Mouse (Mus musculus): ENCODE data around the gene Pcnx2. TPM values are rescaled to one million over a fixed set of nuclear protein-coding genes. Genes with fewer than 3 reads are reported as not detected.

The Pcnx2 gene
- polyA plus RNA-seq, 1 experiment = 13.7 TPM

DNA sequence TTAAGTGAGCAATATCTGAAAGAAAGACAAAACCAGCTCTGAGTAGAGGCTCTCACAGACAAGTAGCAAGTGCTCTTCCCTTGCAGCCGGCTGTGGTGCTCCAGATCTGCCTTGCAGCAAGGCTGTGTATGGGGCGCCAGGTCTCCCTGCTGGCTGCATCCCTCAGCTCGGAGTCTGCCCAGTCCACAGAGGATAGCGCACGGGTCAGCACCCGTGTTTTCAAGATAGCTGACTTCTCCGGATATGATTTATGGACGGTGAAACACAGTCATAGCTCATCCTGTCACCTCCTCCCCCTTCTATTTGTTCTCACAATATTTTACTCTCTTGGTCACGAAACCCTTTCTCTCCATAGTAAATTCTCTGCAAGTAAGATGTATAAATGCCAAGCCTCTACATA, 79.3 kb downstream of the Pcnx2 start:
- no peak for DNase-seq (ENCODE audit: low read depth)
- TF ChIP-seq CTCF (IDR thresholded peaks at IDR 0.05; ENCODE audit: borderline replicate concordance, extremely low read depth, insufficient read depth, insufficient read length) (no peak), POLR2A (IDR thresholded peaks at IDR 0.05; ENCODE audit: borderline replicate concordance, extremely low read depth, insufficient read depth, insufficient read length, poor library complexity, severe bottlenecking) (no peak)

DNA sequence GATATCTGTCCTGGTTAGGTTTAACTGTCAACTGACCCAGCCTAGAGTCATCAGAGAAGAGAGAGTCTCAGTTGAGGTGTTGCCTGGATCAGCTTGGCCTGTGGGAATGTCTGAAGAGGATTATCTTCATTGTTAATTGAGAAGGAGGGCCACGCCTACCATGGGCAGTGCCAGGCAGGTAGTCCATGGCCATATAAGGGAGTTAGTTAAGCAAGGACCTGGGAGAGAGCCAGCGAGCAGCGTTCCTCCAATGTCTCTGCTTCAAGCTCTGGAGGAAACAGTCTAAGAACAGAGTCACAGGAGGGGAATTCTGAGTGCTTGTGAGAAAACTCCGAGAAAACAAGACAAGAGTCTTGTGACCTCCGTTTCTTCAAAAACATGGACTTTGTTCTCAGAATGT, 81.4 kb downstream of the Pcnx2 start:
- no peak for TF ChIP-seq POLR2A (IDR thresholded peaks at IDR 0.05; ENCODE audit: borderline replicate concordance, extremely low read depth, insufficient read depth, insufficient read length, poor library complexity, severe bottlenecking)
- no peak for TF ChIP-seq CTCF (IDR thresholded peaks at IDR 0.05; ENCODE audit: borderline replicate concordance, extremely low read depth, insufficient read depth, insufficient read length)
- DNase-seq (ENCODE audit: low read depth) = no peak

DNA sequence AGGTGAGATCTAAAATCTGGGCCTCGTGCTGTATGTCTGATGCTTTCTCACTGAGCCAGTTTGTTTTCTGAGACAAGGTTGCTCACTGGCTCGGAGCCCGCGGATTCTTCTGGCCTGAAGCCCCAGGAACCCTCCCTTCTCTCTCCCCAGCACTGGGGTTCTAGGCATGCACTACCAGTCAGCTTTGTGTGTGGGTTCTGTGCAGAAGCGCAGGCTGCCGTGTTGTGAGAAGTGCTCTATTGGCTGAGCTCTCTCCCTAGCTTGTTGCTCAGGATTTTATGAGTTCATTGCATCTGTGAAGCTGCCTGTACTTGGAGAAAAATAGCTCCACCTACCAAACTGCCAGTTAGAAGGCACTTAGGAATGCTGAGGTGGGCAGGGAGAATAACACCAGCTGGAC, 89.3 kb downstream of the Pcnx2 start:
- no peak for TF ChIP-seq CTCF (IDR thresholded peaks at IDR 0.05; ENCODE audit: borderline replicate concordance, extremely low read depth, insufficient read depth, insufficient read length)
- TF ChIP-seq POLR2A (IDR thresholded peaks at IDR 0.05; ENCODE audit: borderline replicate concordance, extremely low read depth, insufficient read depth, insufficient read length, poor library complexity, severe bottlenecking) = no peak
- peak; percentile 20 for DNase-seq (ENCODE audit: low read depth)

DNA sequence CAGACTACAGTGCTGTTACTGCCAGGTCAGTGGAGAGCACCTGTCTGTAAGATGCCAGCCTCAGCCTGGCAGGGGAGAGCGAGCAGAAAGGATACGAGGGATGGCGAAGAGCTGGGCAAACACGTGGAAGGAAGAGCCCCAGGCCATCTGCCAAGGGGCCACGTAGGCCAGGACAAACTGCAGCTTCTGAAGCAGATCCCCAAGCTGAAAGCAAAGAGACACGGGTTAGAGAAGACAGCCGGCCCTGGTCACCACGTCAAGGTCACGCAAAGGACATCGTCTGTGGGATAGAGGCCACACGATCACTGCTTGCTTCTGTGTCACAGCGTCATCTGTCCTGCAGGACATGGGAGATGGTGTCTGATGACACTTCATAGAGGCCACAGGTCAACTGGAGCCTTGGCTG, 90.2 kb downstream of the Pcnx2 start:
- TF ChIP-seq CTCF (IDR thresholded peaks at IDR 0.05; ENCODE audit: borderline replicate concordance, extremely low read depth, insufficient read depth, insufficient read length) = no peak
- no peak for TF ChIP-seq POLR2A (IDR thresholded peaks at IDR 0.05; ENCODE audit: borderline replicate concordance, extremely low read depth, insufficient read depth, insufficient read length, poor library complexity, severe bottlenecking)
- DNase-seq (ENCODE audit: low read depth) = no peak

DNA sequence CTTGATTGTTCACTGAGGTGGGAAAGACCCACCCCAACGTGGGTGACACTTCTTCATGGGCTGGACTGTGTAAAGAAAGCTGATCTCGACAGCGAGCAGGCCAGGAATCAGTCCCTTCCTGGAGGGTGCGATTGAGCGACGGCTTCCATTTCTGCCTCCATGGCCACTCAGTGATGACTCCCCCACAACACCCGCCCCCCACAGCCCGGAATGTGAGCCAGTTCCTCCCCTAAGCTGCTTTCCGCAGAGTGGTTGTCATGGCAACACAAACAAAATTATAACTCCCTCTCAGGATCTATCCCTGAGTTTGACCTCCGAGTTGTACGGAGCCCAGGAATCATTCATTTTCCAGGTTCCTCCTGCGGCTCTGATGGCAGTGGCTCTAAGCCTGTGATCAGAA, 91.7 kb downstream of the Pcnx2 start:
- DNase-seq (ENCODE audit: low read depth) = peak; percentile 9
- TF ChIP-seq CTCF (IDR thresholded peaks at IDR 0.05; ENCODE audit: borderline replicate concordance, extremely low read depth, insufficient read depth, insufficient read length) (no peak), POLR2A (IDR thresholded peaks at IDR 0.05; ENCODE audit: borderline replicate concordance, extremely low read depth, insufficient read depth, insufficient read length, poor library complexity, severe bottlenecking) (no peak)

DNA sequence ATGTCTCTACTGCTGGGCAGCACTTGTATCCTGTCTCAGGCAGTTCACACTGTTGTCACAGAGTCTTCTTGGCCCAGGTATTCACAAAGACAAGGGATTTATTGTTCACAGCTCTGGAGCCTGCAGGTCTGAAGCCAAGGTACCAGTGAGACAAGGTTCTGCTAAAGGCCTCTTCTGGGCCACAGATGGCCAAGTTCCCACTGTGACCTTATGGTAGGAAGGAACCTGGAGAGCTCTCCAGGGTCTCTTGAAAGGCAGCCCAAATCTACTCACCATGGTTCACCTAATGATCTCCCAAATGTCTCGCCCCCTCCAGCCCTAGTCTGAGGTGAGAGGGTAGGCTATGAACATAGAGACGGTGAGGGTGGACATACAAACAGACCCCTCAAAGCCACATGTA, 101.1 kb downstream of the Pcnx2 start:
- no peak for TF ChIP-seq POLR2A (IDR thresholded peaks at IDR 0.05; ENCODE audit: borderline replicate concordance, extremely low read depth, insufficient read depth, insufficient read length, poor library complexity, severe bottlenecking)
- no peak for TF ChIP-seq CTCF (IDR thresholded peaks at IDR 0.05; ENCODE audit: borderline replicate concordance, extremely low read depth, insufficient read depth, insufficient read length)
- DNase-seq (ENCODE audit: low read depth) = no peak

DNA sequence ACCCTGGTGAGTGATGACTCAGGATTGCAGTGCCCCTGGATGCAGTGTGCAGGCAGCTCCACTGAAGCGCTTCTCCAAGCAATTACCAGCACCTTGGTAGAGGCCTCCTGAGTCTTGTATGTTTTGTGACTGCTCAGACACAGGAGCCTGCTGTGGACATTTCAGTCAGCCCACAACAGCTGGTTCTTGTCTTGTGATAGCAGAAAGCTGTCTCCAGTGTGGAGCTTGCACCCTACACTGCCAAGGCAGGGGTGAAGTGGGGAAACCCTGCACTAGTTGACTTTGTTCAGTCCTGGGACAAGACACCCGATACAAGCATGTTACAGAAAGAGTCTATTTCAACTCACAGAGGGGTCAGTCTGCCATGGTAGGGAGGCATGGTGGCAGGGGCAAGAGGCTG, 102.8 kb downstream of the Pcnx2 start:
- no peak for DNase-seq (ENCODE audit: low read depth)
- TF ChIP-seq POLR2A (IDR thresholded peaks at IDR 0.05; ENCODE audit: borderline replicate concordance, extremely low read depth, insufficient read depth, insufficient read length, poor library complexity, severe bottlenecking) (no peak), CTCF (IDR thresholded peaks at IDR 0.05; ENCODE audit: borderline replicate concordance, extremely low read depth, insufficient read depth, insufficient read length) (no peak)

DNA sequence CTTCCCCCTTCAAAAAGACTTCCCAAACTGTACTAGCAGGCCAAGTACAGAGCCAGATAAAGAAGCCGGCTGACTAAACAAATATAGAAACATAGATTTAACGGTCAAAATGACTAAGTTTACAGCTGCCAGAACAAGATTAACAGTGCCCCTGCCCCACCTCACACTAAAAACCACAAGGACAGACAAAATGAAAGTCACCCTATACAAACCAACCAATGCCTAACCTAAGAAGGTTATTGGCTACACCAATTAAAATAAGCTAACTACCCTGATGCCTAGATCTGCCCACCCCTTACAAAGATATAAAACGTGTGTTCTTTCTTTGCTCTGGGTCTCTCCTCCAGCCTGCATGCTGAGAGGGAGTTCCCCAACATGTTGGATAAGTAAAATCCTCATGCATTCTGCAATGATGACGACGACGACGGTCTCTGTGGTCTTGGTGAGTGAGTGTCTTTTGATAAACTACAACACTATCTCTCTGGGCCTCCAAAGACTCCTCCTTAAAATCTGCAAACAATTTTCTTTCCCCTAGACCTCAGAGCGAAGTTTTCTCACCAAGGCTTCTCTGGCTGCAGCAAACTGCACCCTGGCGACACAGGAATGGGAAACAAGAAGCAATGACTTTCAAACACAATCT, 105.2 kb downstream of the Pcnx2 start:
- no peak for DNase-seq (ENCODE audit: low read depth)
- no peak for TF ChIP-seq POLR2A (IDR thresholded peaks at IDR 0.05; ENCODE audit: borderline replicate concordance, extremely low read depth, insufficient read depth, insufficient read length, poor library complexity, severe bottlenecking)
- no peak for TF ChIP-seq CTCF (IDR thresholded peaks at IDR 0.05; ENCODE audit: borderline replicate concordance, extremely low read depth, insufficient read depth, insufficient read length)

DNA sequence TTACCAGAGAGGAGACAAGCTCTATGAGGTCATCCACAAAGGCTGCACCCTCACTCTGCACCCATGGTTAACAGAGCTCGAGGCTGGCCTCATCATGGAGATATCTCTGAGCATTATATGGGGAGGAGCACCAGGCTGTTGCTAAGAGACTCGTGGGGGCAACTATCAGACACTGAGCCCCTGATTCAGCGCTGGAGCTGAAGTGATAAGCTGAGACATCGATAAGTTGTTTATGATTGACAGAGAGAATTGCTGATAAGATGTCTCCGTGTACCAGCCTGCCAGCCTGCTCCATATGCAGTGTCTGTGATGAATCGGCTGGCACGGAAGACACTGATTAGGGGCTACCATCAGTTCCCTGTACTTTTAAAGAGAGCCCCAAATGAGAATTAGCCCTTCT, 111.2 kb downstream of the Pcnx2 start:
- TF ChIP-seq CTCF (IDR thresholded peaks at IDR 0.05; ENCODE audit: borderline replicate concordance, extremely low read depth, insufficient read depth, insufficient read length) (no peak), POLR2A (IDR thresholded peaks at IDR 0.05; ENCODE audit: borderline replicate concordance, extremely low read depth, insufficient read depth, insufficient read length, poor library complexity, severe bottlenecking) (no peak)
- peak; percentile 47 for DNase-seq (ENCODE audit: low read depth)

DNA sequence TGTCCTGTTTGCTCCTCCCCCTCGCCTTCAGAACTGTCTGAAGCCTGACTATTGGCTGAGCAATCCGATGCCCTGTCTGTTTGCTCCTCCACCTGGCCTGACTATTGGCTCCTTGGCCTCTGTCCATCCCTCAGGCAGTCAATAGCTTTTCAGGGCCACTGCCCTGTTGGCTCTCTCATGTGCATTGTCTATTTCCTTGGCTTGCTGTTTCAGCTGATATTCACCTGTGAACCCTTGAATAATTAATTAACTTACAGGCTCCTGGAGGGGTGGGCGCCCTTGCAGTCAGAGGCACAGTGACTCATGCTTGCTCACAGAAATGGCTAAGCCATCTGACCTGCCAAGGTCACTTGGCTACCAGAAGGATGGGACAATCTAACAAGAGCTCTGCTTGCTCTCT, 116.0 kb downstream of the Pcnx2 start:
- no peak for DNase-seq (ENCODE audit: low read depth)

DNA sequence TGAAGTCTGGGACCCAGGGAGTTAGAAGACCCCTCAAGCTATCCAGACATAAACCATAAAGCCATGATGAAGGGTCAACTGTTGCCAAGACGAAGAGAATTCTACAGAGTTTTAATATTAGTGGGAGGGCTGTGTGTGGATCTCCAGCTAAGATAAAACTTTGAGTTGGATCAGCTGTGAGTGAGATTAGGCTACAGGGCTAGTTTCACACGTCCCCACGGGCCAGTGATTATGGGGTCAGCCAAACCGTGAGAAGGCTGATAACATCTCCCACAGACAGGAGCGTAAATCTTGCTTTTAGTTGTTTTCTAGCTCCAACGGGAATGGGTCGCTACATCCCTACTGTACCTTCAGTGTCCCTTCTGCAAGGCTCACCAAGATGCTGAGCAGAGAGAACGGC, 118.5 kb downstream of the Pcnx2 start:
- DNase-seq (ENCODE audit: low read depth) = no peak
- TF ChIP-seq POLR2A (IDR thresholded peaks at IDR 0.05; ENCODE audit: borderline replicate concordance, extremely low read depth, insufficient read depth, insufficient read length, poor library complexity, severe bottlenecking) (no peak), CTCF (IDR thresholded peaks at IDR 0.05; ENCODE audit: borderline replicate concordance, extremely low read depth, insufficient read depth, insufficient read length) (no peak)

More for the DNA sequence above, 116.0 kb downstream of the Pcnx2 start:
- TF ChIP-seq POLR2A (IDR thresholded peaks at IDR 0.05; ENCODE audit: borderline replicate concordance, extremely low read depth, insufficient read depth, insufficient read length, poor library complexity, severe bottlenecking) (no peak), CTCF (IDR thresholded peaks at IDR 0.05; ENCODE audit: borderline replicate concordance, extremely low read depth, insufficient read depth, insufficient read length) (no peak)

DNA sequence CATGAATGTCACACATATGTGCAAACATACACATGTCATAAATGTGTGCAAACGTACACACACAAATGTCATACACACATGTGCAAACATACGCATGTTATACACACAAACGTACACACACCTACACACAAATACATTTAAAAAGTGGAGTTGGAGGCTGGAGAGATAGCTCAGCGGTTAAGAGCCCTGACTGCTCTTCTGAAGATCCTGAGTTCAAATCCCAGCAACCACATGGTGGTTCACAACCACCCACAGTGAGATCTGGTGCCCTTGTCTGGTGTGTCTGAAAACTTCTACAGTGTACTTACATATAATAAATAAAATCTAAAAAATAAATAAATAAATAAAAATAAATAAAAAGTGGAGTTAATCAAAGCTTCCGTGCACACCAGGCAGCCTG, 119.2 kb downstream of the Pcnx2 start:
- DNase-seq (ENCODE audit: low read depth) = no peak
- TF ChIP-seq CTCF (IDR thresholded peaks at IDR 0.05; ENCODE audit: borderline replicate concordance, extremely low read depth, insufficient read depth, insufficient read length) (no peak), POLR2A (IDR thresholded peaks at IDR 0.05; ENCODE audit: borderline replicate concordance, extremely low read depth, insufficient read depth, insufficient read length, poor library complexity, severe bottlenecking) (no peak)
